Mouse (Mus musculus) CH12.LX (cell line): ENCODE results near the gene Zcchc7.

Experiments used
- BHLHE40 ChIP-seq: IDR thresholded peaks from 2 replicates; pipeline ENCODE4 v1.6.1; 2011; ENCODE audit warnings: mild to moderate bottlenecking, low read depth, low read length, improper control_type of control experiment
- CHD2 ChIP-seq: IDR thresholded peaks from 2 replicates; pipeline ENCODE4 v1.6.1; 2011; ENCODE audit warnings: low read length, improper control_type of control experiment
- CTCF ChIP-seq, 2 experiments: IDR thresholded peaks in 1 of 2; conservative IDR thresholded peaks in 1 of 2; 2 replicates each; pipeline ENCODE4 v1.5.1; 2011 to 2012; ENCODE audit warnings: low read depth in 2 of 2, low read length in 2 of 2, improper control_type of control experiment in 1 of 2, inconsistent platforms in 1 of 2, mild to moderate bottlenecking in 1 of 2, moderate library complexity in 1 of 2
- HCFC1 ChIP-seq: IDR thresholded peaks from 2 replicates; pipeline ENCODE4 v1.6.1; 2012; ENCODE audit warnings: low read depth, mild to moderate bottlenecking, inconsistent platforms, low read length, improper control_type of control experiment
- JUN ChIP-seq: IDR thresholded peaks from 2 replicates; pipeline ENCODE4 v1.6.1; 2011; ENCODE audit warnings: low read depth, mild to moderate bottlenecking, low read length, improper control_type of control experiment, moderate library complexity; ENCODE audit not compliant: insufficient read depth
- JUND ChIP-seq: conservative IDR thresholded peaks from 2 replicates; pipeline ENCODE4 v1.6.1; 2011; ENCODE audit warnings: low read depth, low read length, improper control_type of control experiment
- KAT2A ChIP-seq: IDR thresholded peaks from 2 replicates; pipeline ENCODE4 v1.6.1; 2012; ENCODE audit warnings: low read length, improper control_type of control experiment, inconsistent platforms; ENCODE audit not compliant: insufficient replicate concordance
- MAFK ChIP-seq: IDR thresholded peaks from 2 replicates; pipeline ENCODE4 v1.6.1; 2011; ENCODE audit warnings: low read length, improper control_type of control experiment; ENCODE audit not compliant: insufficient replicate concordance
- MAX ChIP-seq: IDR thresholded peaks from 2 replicates; pipeline ENCODE4 v1.6.1; 2011; ENCODE audit warnings: low read length, improper control_type of control experiment
- MXI1 ChIP-seq: IDR thresholded peaks from 2 replicates; pipeline ENCODE4 v1.6.1; 2011; ENCODE audit warnings: mild to moderate bottlenecking, low read depth, low read length, improper control_type of control experiment
- POLR2A ChIP-seq: IDR thresholded peaks from 2 replicates; pipeline ENCODE4 v1.6.1; 2011; ENCODE audit warnings: low read depth, mild to moderate bottlenecking, improper control_type of control experiment, low read length
- SIN3A ChIP-seq: IDR thresholded peaks from 2 replicates; pipeline ENCODE4 v1.6.1; 2012; ENCODE audit warnings: low read length, improper control_type of control experiment, inconsistent platforms
- USF1 ChIP-seq: IDR thresholded peaks from 2 replicates; pipeline ENCODE4 v1.6.1; 2014; ENCODE audit warnings: low read depth, mild to moderate bottlenecking, inconsistent platforms, low read length, improper control_type of control experiment
- ZMIZ1 ChIP-seq: IDR thresholded peaks from 2 replicates; pipeline ENCODE4 v1.6.1; 2012; ENCODE audit warnings: low read depth, mild to moderate bottlenecking, inconsistent platforms, low read length, improper control_type of control experiment

- TF ChIP-seq HCFC1 (no peak), POLR2A (no peak), CTCF (conservative IDR thresholded peaks at IDR 0.05 in 1 of 2, IDR thresholded peaks at IDR 0.05 in 1 of 2; ENCODE audit: low read depth in 2 of 2, low read length in 2 of 2) (no peak), MAFK (no peak), USF1 (no peak), JUN (no peak), MXI1 (no peak), CHD2 (no peak), JUND (no peak), SIN3A (no peak), KAT2A (no peak), MAX (no peak), ZMIZ1 (no peak), BHLHE40 (no peak)
These were observed 43.5 kb upstream of the Zcchc7 start for GRCm38 (mm10) chr4:44712051-44712700.
